Mouse (Mus musculus): Measurements from ENCODE around the gene 2510002D24Rik. TPM values are rescaled to one million over a fixed set of nuclear protein-coding genes. Genes with fewer than 3 reads are reported as not detected.

2510002D24Rik gene
- total RNA-seq, 1 experiment = 10.5 TPM

GRCm38 (mm10) chr16:18822925-18823324 lies 13.5 kb upstream of the 2510002D24Rik start:
- no peaks in the 10 kb centered on the region for H3K4me1 ChIP-seq (ENCODE audit: control insufficient read depth in 2 of 2, insufficient read depth in 2 of 2, low read length in 2 of 2, poor library complexity in 1 of 2)
- no peak overlapping the region for H3K9ac ChIP-seq (ENCODE audit: insufficient read depth, low read depth, low read length, poor library complexity, severe bottlenecking)
- H3K9me3 ChIP-seq (ENCODE audit: control insufficient read depth, insufficient read depth, low read depth, low read length) = no peaks in the 10 kb centered on the region
- H3K4me3 ChIP-seq (ENCODE audit: insufficient read depth in 1 of 2, low read depth in 1 of 2, low read length in 2 of 2, poor library complexity in 1 of 2, severe bottlenecking in 1 of 2) = no peak overlapping the region
- in situ Hi-C loops (cut with MboI; ENCODE audit: low sequenced_read_pairs in 2 of 2, unreplicated experiment in 2 of 2) = no loop called here
- peaks cover 46% of the 10 kb centered on the region for H3K36me3 ChIP-seq (ENCODE audit: control insufficient read depth, insufficient read depth, low read length, poor library complexity, severe bottlenecking)
- DNase-seq (ENCODE audit: low read depth, low spot score) = no peak
- TF ChIP-seq HCFC1 (IDR thresholded peaks at IDR 0.05; ENCODE audit: borderline replicate concordance, insufficient read depth, low read length) (no peak), ZC3H11A (IDR thresholded peaks at IDR 0.05; ENCODE audit: borderline replicate concordance, low read depth, low read length) (no peak), MAFK (IDR thresholded peaks at IDR 0.05; ENCODE audit: insufficient read depth, low read depth, low read length) (no peak), ZNF384 (IDR thresholded peaks at IDR 0.05; ENCODE audit: low read depth, low read length) (no peak), CHD2 (IDR thresholded peaks at IDR 0.05; ENCODE audit: low read depth, low read length) (no peak)
- no peak overlapping the region for H3K27ac ChIP-seq (ENCODE audit: insufficient read depth, low read depth, low read length, poor library complexity, severe bottlenecking)

- Histone ChIP-seq H3K4me3 (ENCODE audit: insufficient read depth in 1 of 2, low read depth in 1 of 2, low read length in 2 of 2, poor library complexity in 1 of 2, severe bottlenecking in 1 of 2) (no peak overlapping the region), H3K9me3 (ENCODE audit: control insufficient read depth, insufficient read depth, low read depth, low read length) (no peaks in the 10 kb centered on the region), H3K36me3 (ENCODE audit: control insufficient read depth, insufficient read depth, low read length, poor library complexity, severe bottlenecking) (peaks cover 22% of the 10 kb centered on the region), H3K4me1 (ENCODE audit: control insufficient read depth in 2 of 2, insufficient read depth in 2 of 2, low read length in 2 of 2, poor library complexity in 1 of 2) (no peaks in the 10 kb centered on the region), H3K27ac (ENCODE audit: insufficient read depth, low read depth, low read length, poor library complexity, severe bottlenecking) (no peak overlapping the region), H3K9ac (ENCODE audit: insufficient read depth, low read depth, low read length, poor library complexity, severe bottlenecking) (no peak overlapping the region)
- in situ Hi-C loops (cut with MboI; ENCODE audit: low sequenced_read_pairs in 2 of 2, unreplicated experiment in 2 of 2) = no loop called here
- TF ChIP-seq CHD2 (IDR thresholded peaks at IDR 0.05; ENCODE audit: low read depth, low read length) (no peak), MAFK (IDR thresholded peaks at IDR 0.05; ENCODE audit: insufficient read depth, low read depth, low read length) (no peak), ZC3H11A (IDR thresholded peaks at IDR 0.05; ENCODE audit: borderline replicate concordance, low read depth, low read length) (no peak), HCFC1 (IDR thresholded peaks at IDR 0.05; ENCODE audit: borderline replicate concordance, insufficient read depth, low read length) (no peak), ZNF384 (IDR thresholded peaks at IDR 0.05; ENCODE audit: low read depth, low read length) (no peak)
- DNase-seq (ENCODE audit: low read depth, low spot score) = no peak
Measured at GRCm38 (mm10) chr16:18828630-18829029, 7.7 kb upstream of the 2510002D24Rik start.

- H3K4me1 ChIP-seq (ENCODE audit: control insufficient read depth in 2 of 2, insufficient read depth in 2 of 2, low read length in 2 of 2, poor library complexity in 1 of 2) = no peaks in the 10 kb centered on the region
- in situ Hi-C loops (cut with MboI; ENCODE audit: low sequenced_read_pairs in 2 of 2, unreplicated experiment in 2 of 2) = no loop called here
- no peak for TF ChIP-seq ZC3H11A (IDR thresholded peaks at IDR 0.05; ENCODE audit: borderline replicate concordance, low read depth, low read length)
- TF ChIP-seq HCFC1 (IDR thresholded peaks at IDR 0.05; ENCODE audit: borderline replicate concordance, insufficient read depth, low read length) = no peak
- no peak for TF ChIP-seq ZNF384 (IDR thresholded peaks at IDR 0.05; ENCODE audit: low read depth, low read length)
- TF ChIP-seq CHD2 (IDR thresholded peaks at IDR 0.05; ENCODE audit: low read depth, low read length) = no peak
- TF ChIP-seq MAFK (IDR thresholded peaks at IDR 0.05; ENCODE audit: insufficient read depth, low read depth, low read length) = no peak
- no peaks in the 10 kb centered on the region for H3K9me3 ChIP-seq (ENCODE audit: control insufficient read depth, insufficient read depth, low read depth, low read length)
- H3K27ac ChIP-seq (ENCODE audit: insufficient read depth, low read depth, low read length, poor library complexity, severe bottlenecking) = no peak overlapping the region
- no peak overlapping the region for H3K9ac ChIP-seq (ENCODE audit: insufficient read depth, low read depth, low read length, poor library complexity, severe bottlenecking)
- no peak for DNase-seq (ENCODE audit: low read depth, low spot score)
- H3K36me3 ChIP-seq (ENCODE audit: control insufficient read depth, insufficient read depth, low read length, poor library complexity, severe bottlenecking) = peaks cover 22% of the 10 kb centered on the region
- no peak overlapping the region for H3K4me3 ChIP-seq (ENCODE audit: insufficient read depth in 1 of 2, low read depth in 1 of 2, low read length in 2 of 2, poor library complexity in 1 of 2, severe bottlenecking in 1 of 2)
Measured at GRCm38 (mm10) chr16:18829102-18829501, 7.3 kb upstream of the 2510002D24Rik start.

GRCm38 (mm10) chr16:18833486-18833885 lies 2.9 kb upstream of the 2510002D24Rik start:
- no peak for TF ChIP-seq HCFC1 (IDR thresholded peaks at IDR 0.05; ENCODE audit: borderline replicate concordance, insufficient read depth, low read length)
- no peak for TF ChIP-seq CHD2 (IDR thresholded peaks at IDR 0.05; ENCODE audit: low read depth, low read length)
- no peak for TF ChIP-seq ZC3H11A (IDR thresholded peaks at IDR 0.05; ENCODE audit: borderline replicate concordance, low read depth, low read length)
- no peak for TF ChIP-seq MAFK (IDR thresholded peaks at IDR 0.05; ENCODE audit: insufficient read depth, low read depth, low read length)
- no peak for TF ChIP-seq ZNF384 (IDR thresholded peaks at IDR 0.05; ENCODE audit: low read depth, low read length)
- H3K27ac ChIP-seq (ENCODE audit: insufficient read depth, low read depth, low read length, poor library complexity, severe bottlenecking) = no peak overlapping the region
- H3K4me3 ChIP-seq (ENCODE audit: insufficient read depth in 1 of 2, low read depth in 1 of 2, low read length in 2 of 2, poor library complexity in 1 of 2, severe bottlenecking in 1 of 2) = no peak overlapping the region
- H3K36me3 ChIP-seq (ENCODE audit: control insufficient read depth, insufficient read depth, low read length, poor library complexity, severe bottlenecking) = peaks cover 7% of the 10 kb centered on the region
- in situ Hi-C loops (cut with MboI; ENCODE audit: low sequenced_read_pairs in 2 of 2, unreplicated experiment in 2 of 2) = no loop called here
- no peaks in the 10 kb centered on the region for H3K4me1 ChIP-seq (ENCODE audit: control insufficient read depth in 2 of 2, insufficient read depth in 2 of 2, low read length in 2 of 2, poor library complexity in 1 of 2)
- no peak for DNase-seq (ENCODE audit: low read depth, low spot score)
- no peak overlapping the region for H3K9ac ChIP-seq (ENCODE audit: insufficient read depth, low read depth, low read length, poor library complexity, severe bottlenecking)
- no peaks in the 10 kb centered on the region for H3K9me3 ChIP-seq (ENCODE audit: control insufficient read depth, insufficient read depth, low read depth, low read length)

DNA sequence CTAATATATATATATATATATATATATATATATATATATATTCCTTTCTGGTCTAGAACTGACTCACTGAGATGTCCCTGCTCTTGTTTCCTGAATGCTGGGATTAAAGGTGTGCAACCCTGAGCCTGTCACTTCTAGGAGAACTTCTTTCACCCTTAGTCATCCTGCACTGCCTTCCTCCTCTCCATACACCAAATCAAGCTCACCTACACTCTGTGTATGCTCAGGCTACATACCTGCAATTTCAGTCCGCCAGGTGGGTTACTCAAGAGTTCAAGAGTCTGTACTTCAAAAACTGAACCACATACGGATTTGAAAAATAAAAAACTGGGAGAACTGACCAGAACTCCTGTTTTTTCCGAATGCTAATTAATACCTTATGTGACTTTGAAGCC lies 308 bp upstream of the 2510002D24Rik start:
- Histone ChIP-seq H3K27ac (ENCODE audit: insufficient read depth, low read depth, low read length, poor library complexity, severe bottlenecking) (no peak overlapping the region), H3K4me1 (ENCODE audit: control insufficient read depth in 2 of 2, insufficient read depth in 2 of 2, low read length in 2 of 2, poor library complexity in 1 of 2) (no peaks in the 10 kb centered on the region), H3K36me3 (ENCODE audit: control insufficient read depth, insufficient read depth, low read length, poor library complexity, severe bottlenecking) (peaks cover 6% of the 10 kb centered on the region), H3K4me3 (ENCODE audit: insufficient read depth in 1 of 2, low read depth in 1 of 2, low read length in 2 of 2, poor library complexity in 1 of 2, severe bottlenecking in 1 of 2) (peak overlapping the region in 1 of 2 experiments; percentile 99; a peak in 2 of 4 replicates), H3K9me3 (ENCODE audit: control insufficient read depth, insufficient read depth, low read depth, low read length) (no peaks in the 10 kb centered on the region), H3K9ac (ENCODE audit: insufficient read depth, low read depth, low read length, poor library complexity, severe bottlenecking) (no peak overlapping the region)
- no peak for DNase-seq (ENCODE audit: low read depth, low spot score)
- in situ Hi-C loops (cut with MboI; ENCODE audit: low sequenced_read_pairs in 2 of 2, unreplicated experiment in 2 of 2) = no loop called here
- no peak for TF ChIP-seq MAFK (IDR thresholded peaks at IDR 0.05; ENCODE audit: insufficient read depth, low read depth, low read length)
- TF ChIP-seq CHD2 (IDR thresholded peaks at IDR 0.05; ENCODE audit: low read depth, low read length) = no peak
- no peak for TF ChIP-seq ZC3H11A (IDR thresholded peaks at IDR 0.05; ENCODE audit: borderline replicate concordance, low read depth, low read length)
- TF ChIP-seq HCFC1 (IDR thresholded peaks at IDR 0.05; ENCODE audit: borderline replicate concordance, insufficient read depth, low read length) = no peak
- no peak for TF ChIP-seq ZNF384 (IDR thresholded peaks at IDR 0.05; ENCODE audit: low read depth, low read length)
